Mouse (Mus musculus) bone marrow macrophage, adult 2 months (primary cell): Measurements from ENCODE around the gene 9130409I23Rik.

Experiments used
- CTCF ChIP-seq: IDR thresholded peaks from 2 replicates; pipeline ENCODE4 v1.5.1; 2012; ENCODE audit warnings: low read depth, mild to moderate bottlenecking, low read length, moderate library complexity
- POLR2A ChIP-seq: IDR thresholded peaks from 2 replicates; pipeline ENCODE4 v1.6.1; 2012; ENCODE audit warnings: mild to moderate bottlenecking, low read depth, low read length, borderline replicate concordance

DNA sequence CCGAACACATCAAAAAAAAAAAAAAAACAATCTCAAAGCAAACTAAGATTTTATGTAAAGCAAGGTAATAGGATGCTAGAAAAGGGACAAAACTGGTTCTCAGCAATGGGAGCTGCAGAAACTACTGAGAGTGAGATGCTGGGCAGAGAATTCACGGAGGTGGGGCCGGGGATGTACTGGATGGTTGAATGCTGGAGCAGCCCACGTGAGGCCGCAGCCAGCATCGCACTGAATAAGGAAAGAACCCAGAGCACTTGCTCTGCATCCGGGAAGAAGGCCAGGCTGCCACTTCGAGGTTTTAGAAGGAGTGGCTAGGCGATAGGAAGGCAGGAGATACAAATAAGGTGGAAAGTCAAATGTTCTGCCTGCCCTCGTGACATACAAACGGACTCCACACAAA lies 18.6 kb downstream of the 9130409I23Rik start:
- TF ChIP-seq CTCF = no peak
- no peak for TF ChIP-seq POLR2A
